Mouse (Mus musculus) NIH3T3 (cell line): ENCODE measurements around the gene Bok.

Experiments used
- DNase-seq: peaks from one replicate; pipeline ENCODE4 v3.0.0-alpha.2; 2012; ENCODE audit warnings: low read depth

The Bok gene

DNA sequence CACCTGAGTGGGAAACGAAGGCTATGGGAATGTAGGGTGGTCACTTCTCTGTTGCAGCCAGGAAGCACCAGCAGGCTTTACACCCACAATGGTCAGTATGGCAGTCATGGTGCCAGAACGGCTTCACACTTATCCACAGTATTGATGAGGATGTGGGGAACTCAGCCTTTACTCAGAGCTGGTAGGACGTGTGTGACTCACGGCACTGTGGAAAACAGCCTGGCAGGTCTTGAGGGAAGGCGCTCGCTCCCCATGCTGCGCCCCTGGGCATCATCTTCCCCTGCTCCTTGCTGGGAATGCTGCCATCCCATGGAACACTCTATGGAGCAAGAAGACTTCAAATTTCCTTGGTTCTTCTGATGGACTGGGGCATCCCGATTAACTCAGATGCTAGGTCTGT lies 5.6 kb downstream of the Bok start:
- DNase-seq = no peak

DNA sequence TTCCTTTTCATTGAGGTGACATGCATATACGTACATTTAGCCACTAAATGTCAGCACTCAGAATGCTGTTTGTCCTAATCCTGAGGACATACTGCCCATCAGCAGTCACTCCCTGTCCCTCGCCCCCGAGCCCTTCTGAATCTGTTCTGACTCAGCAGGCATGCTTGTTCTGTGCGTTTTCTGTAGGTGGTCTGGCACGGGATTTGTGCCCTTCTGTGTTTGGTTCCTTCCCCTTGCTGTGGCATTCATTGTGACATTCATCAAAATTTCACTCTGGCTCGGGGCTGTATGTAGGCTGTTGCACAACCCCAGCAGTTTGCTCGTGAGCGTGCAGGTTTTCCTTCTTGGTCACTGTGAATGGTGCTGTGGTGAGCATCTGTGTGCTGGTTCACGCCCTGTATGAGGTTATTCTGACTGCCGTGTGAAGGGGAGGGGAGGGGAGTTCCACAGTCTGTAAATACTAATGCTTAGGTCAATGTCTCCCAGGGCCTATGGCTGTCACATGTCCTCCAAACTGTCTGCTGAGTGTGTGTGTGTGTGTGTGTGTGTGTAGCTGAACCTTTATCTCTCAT lies 6.4 kb downstream of the Bok start:
- DNase-seq = peak; percentile 45

DNA sequence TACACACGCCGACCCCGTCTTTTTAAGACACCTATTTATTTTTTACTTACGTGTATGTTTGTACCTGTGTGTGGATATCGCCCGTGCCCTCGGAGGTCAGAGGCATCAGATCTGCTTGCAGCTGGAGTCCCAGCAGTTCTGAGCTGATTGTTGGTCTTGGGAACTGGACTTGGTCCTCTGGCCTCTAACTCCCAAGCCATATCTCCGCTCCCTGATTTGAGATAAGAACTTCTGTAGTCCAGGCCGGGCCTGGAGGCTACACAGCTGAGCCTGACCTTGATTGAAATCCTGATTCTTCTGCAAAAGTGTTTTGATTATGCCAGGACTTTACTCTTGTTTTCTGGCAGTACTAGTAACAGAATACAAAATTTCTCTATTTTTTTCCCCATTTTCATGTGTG lies 7.3 kb downstream of the Bok start:
- no peak for DNase-seq

DNA sequence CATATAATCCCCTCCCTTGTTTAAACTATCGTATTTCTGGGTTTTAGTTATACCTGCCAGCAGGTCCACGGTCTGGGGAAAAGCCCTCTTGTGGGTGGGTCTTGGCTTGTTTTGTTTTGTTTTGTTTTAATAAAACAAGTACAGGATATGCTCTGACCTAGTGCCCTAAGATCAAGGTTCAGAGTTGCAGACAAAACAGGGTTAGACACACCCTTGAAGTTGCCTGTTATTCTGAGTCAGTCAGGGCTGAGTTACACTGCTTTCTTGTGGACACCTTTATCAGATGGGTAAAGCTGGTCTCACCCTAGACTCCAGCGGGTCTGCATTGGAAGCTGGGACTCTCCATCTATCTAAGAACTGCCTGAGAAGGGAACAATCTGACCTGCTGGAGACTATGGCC lies 8.0 kb downstream of the Bok start:
- no peak for DNase-seq

- DNase-seq = no peak
These were observed 8.5 kb downstream of the Bok start for GRCm38 (mm10) chr1:93693943-93694342.

- no peak for DNase-seq
These were observed 9.5 kb downstream of the Bok start for GRCm38 (mm10) chr1:93694966-93695365.

GRCm38 (mm10) chr1:93697317-93697716 lies 11.9 kb downstream of the Bok start:
- DNase-seq = no peak

DNA sequence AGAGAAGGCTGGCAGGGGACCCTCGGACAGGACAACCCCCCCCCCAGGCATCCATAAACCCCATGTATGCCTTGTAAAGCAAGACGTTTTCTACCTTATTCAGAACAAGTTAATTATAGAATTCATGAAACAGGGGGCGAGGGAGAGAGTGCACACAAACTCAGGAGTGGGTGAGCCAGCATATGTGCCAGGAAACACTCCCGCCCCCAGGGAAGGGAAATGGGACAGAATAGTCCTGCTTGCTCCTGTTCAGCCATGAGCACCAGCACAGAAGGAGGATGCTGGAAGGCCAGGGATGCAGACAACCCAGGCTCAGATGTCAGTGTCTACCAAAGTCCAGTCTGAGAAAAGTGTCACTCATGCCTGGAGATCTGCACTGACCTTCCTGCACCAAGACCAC lies 13.7 kb downstream of the Bok start:
- no peak for DNase-seq

GRCm38 (mm10) chr1:93702106-93702505 lies 16.6 kb downstream of the Bok start:
- DNase-seq = no peak

DNA sequence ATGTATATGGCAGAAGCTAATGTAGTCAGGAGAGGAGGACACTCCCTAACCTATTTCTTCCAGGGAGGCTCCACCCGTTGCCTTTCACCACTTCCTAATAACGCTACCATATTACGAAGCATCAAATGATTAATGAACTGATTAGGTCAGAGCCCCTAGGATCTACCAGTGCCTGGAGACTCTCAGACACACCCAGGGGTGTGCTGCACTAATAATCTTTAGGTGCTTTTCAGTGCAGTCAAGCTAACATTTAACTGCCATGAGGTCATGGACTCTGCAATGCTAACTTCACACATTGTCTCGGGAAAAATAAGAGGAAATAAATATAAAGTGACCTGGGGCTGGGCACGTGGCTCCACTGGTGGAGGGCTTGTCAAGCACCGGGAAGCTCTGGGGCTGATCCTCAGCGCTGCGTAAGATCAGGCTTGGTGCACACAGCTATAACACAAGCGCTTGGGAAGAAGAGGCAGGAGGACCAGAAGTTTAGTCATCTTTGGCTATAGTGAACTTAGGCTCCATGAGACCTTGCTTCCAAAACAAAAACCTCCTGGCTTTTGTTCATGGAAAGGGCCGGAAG lies 18.1 kb downstream of the Bok start:
- no peak for DNase-seq

DNA sequence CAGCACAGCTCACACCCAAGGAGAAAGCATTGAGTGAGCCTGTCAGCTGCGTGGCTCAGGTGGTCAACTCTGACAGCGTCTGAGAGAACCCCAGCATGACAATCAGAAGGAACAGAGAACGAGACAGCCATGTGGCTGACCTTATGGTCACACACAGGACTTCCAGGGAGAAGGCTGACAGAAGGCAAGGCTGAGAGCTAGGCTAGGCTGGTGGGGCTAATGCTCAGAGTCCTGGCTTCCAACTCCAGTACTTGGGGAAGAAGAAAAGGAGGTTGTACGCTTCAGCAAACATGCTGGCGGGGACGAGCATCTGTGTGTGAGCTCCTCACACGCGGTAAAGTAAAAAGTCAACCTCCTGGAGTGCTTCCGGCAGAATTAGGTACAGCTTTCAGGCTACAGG lies 18.9 kb downstream of the Bok start:
- no peak for DNase-seq

DNA sequence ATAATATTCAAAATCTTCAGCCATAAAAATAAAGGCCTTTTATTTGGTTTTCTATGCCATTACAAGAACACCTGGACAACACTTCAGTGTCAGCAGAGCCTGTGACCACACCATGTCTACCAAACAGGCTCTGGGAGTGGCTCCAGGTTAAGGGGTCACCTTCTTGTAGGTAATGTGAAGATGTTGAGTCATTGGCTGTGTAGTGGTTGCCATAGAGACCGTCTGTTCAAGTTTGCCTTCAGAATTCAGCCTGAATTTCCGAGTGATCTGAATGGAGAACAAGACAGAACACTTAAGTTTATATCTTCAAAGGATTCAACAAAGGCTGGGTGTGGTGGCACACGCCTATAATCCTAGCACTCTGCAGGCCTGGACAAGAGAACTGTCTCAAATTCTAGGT lies 19.9 kb downstream of the Bok start:
- no peak for DNase-seq

- no peak for DNase-seq
These were observed 30.7 kb downstream of the Bok start for GRCm38 (mm10) chr1:93716166-93716565.

DNA sequence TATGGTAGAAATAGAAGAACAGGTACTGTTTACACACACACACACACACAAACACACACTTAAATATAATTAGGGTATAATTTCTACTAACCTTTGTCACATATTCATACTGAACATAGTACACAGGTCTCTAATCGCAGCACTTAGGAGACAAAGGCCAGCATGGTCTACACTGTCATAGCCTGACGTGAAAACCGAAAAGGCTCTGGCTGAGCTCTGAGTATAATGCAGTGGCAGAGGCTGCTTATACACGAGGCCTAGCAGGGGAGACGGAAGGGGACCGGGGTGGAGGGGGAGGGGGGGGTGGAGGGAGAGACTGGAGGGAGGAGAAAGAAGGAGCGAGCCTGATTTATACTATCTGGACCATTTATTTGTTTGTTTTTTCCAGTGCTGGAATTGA lies 36.1 kb downstream of the Bok start:
- DNase-seq = no peak

DNA sequence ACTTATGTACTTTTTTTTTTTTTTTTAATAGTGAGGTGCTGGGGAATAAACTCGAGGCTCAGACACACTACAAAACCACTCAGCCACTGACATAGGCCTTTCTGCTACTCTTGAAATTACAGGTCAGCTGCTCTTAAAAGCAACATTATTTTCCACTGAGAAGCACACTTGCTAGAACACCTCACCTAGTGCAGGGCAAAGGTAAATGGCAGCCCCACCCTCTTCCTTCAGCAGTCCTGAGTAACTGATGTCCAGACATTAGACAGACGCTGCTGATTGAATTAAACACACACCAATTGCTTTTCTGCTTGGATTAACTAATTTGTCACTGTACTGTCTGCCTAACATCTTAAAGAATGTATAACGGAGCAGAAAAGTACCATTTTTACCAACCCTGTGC lies 39.2 kb downstream of the Bok start:
- no peak for DNase-seq

DNA sequence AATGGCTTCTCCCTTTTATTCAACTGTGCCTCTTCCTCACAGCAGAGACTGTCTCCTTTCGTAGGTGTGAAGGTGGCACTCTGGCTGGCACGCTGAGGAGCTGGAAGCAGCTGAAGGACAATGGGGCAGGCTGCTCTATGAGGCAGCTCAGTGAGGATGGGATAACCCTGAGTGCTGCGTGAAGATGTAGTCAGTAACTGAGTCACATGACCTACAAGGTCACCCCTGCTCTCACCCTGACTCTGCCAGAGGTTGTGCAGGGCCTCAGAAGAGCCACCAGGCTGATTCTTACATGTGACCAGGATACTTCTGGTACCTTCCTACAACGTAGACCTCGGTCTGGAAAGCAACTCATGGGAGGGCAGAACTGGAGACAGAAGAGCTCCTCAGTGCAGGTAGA lies 40.2 kb downstream of the Bok start:
- no peak for DNase-seq

DNA sequence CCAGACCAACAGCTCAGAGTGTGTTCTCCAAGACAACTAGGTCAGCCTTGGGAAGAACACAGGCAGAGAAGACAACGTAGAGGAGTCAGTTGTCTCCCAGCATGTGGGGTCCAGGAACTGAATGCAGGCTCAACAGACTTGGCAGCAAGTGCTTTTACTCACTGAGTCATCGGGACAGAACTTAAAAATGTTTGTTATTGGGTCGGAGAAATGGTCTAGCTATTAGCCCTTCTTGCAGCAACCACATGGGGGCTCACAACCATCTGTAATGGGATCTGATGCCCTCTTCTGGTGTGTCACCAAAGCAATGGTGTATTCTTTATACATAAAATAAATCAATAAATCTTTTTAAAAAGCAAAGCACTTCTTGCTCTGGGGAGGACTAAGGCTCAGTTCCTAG lies 40.7 kb downstream of the Bok start:
- peak; percentile 77 for DNase-seq

DNA sequence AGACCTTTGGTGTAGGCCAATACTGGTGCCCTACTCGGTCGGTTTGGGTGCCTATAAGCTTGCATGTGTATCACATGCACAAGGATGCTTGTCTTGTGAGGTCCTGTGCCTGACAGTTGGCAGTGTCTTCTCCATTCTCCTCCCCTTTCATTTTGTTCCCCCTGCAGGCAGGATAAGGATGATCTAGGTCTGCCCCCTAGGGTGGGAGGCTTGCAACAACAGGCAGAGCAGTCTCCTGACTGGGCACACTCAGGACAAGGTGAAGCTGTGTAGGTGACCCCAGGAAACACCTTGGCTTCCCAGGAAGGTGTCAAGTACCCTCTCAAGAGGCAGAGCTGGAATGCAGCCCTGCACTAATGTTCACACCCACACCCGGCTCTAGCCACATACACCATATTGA lies 41.5 kb downstream of the Bok start:
- DNase-seq = peak; percentile 49

- no peak for DNase-seq
These were observed 45.6 kb downstream of the Bok start for GRCm38 (mm10) chr1:93731103-93731502.

DNA sequence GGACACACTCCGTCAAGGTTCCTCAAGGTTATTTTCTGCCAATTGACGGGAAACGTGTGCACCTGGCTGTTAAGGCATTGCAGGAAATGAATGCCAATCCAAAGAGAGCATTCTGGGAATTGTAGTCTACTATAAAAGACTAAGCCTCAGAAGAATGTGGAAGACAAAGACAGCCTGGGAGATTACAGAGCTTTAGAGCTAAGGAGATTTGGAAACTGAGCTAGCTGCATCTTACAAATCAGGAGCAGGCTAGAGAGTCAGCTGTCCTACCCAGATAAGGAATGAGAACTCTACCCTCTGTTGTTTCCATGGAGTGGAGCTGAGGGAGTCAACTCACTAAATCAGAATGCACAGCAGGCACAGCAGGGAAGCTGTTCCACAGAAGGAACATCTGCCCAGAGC lies 46.4 kb downstream of the Bok start:
- no peak for DNase-seq

GRCm38 (mm10) chr1:93735859-93736258 lies 50.4 kb downstream of the Bok start:
- DNase-seq = no peak

DNA sequence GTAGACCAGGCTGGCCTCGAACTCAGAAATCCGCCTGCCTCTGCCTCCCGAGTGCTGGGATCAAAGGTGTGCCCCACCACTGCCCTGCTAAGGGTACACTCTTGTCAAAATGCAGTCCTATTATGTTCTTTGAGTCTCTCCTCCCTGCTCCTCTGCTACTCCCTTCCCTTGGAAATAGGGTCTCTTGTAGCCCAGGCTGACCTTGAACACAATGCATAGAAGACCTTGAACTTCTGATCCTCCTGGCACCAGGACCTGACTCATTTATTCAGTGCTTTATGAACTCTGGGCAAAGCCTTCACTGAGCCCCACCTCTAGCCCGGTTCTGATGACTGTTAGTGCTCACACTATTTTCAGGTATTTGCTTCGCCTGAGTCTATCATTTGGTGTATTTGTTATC lies 52.3 kb downstream of the Bok start:
- DNase-seq = no peak

DNA sequence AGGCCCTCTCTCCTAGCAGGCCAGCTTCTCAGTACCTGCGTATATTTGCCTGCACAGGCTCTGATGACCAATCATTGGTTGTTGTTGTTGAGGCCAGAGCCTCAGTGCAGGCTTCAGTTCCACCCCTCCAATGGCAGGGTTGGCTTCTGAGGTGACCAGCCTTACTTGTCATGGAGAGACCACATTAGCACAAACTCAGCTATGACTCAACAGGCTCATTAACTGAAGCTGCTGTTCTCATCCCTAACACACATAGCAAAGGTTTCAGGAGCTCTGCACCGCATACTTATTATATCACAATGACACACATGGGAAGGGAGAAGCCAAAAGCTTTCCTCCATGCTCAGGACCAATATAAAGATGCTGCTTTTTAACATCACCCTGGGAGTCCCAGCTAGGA lies 55.2 kb downstream of the Bok start:
- DNase-seq = no peak

DNA sequence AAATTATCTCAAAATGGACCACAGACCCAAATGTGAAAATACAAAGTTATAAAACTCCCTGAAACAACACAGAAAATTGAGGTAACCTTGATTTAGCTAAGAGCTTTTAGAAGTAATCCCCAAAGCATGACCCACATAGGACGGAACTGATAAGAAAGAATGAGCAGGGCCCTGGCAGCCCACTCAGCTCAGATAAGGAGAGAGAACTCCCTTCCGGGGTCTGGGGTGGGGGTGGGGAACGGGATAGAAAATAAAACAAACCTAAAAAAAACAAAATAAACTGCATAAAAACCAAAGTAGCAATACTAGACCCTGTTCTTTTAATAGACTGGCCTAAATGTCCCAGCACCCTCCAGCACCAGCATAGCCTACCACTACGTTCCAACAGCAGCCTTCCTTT lies 56.5 kb downstream of the Bok start:
- DNase-seq = no peak

DNA sequence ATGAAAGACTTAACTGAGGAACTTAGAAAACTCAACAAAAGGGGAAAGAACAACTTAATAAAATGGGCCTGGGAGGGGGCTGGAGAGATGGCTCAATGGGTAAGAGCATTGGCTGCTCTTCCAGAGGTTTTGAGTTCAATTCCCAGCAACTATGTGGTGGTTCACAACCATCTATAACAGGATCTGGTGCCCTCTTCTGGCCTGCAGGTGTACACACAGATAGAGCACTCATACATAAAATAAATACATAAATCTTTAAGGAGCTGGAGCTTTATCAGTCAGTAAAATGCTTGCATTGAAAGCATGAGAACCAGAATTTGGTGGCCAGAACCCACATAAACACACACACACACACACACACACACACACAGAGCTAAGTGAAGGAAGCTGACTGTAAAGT lies 57.5 kb downstream of the Bok start:
- peak; percentile 18 for DNase-seq
